Mouse (Mus musculus) lung, adult 2 months (tissue): ENCODE measurements around the gene Clptm1. TPM values are rescaled to one million over a fixed set of nuclear protein-coding genes. Genes with fewer than 3 reads are reported as not detected.
"Not testable (repeated sequence)": the region's sequence is repeated elsewhere in the genome, so short reads cannot be mapped to it uniquely, and the experiment has no call there.

Experiments
- DNase-seq: peaks from one replicate; pipeline ENCODE4 v3.0.0; 2022
- H3K4me1 ChIP-seq: fragments of 200-500 bp; 2 replicates; pipeline ENCODE4 v1.6.1; 2011; ENCODE audit warnings: low read length; ENCODE audit not compliant: control insufficient read depth, insufficient read depth
- H3K4me3 ChIP-seq: fragments of 200-500 bp; replicated peaks from 2 replicates; pipeline ENCODE3; 2011; ENCODE audit warnings: low read depth, mild to moderate bottlenecking, control low read depth, low read length; ENCODE audit errors: extremely low read depth
- CTCF ChIP-seq: fragments of 200-500 bp; IDR thresholded peaks from 2 replicates; pipeline ENCODE4 v1.5.1; 2011; ENCODE audit warnings: mild to moderate bottlenecking, low read length, control low read depth; ENCODE audit not compliant: insufficient read depth
- POLR2A ChIP-seq: fragments of 200-500 bp; IDR thresholded peaks from 2 replicates; pipeline ENCODE4 v1.6.1; 2011; ENCODE audit warnings: low read depth, mild to moderate bottlenecking, control low read depth, low read length, borderline replicate concordance; ENCODE audit errors: extremely low read depth
- WGBS: fragments of 180-500 bp; shearing (Covaris S2); methylation state at CpG from one replicate; pipeline ENCODE4 v1.1.7; 2018; 5-methylcytosine and 5-hydroxymethylcytosine counted together
- polyA plus RNA-seq: library from polyadenylated mRNA; depleted of rRNA; stranded (reverse); fragments of >200 nt; gene quantifications from 2 replicates; pipeline ENCODE4 v1.2.3, GENCODE M21; 2012

Clptm1 gene
- polyA plus RNA-seq, 1 experiment, result 143 TPM

GRCm38 (mm10) chr7:19693421-19693820 lies 28.6 kb upstream of the Clptm1 start:
- peak; percentile 46 for DNase-seq
- peaks cover 5% of the 10 kb centered on the region for H3K4me1 ChIP-seq
- WGBS, result 27% methylated on average over 10 of the region's 10 CpGs
- no peak overlapping the region for H3K4me3 ChIP-seq
- TF ChIP-seq POLR2A (no peak; the same call in 1 of the 2 replicates), CTCF (no peak)

- Histone ChIP-seq H3K4me1 (peaks cover 5% of the 10 kb centered on the region), H3K4me3 (peak within 1 kb of the TSS; percentile 1)
- peak; percentile 56 for DNase-seq
- no peak for TF ChIP-seq POLR2A
- no peak for TF ChIP-seq CTCF
- 53% methylated on average over 28 of the region's 28 CpGs for WGBS
These were observed 27.3 kb upstream of the Clptm1 start, which contains the start of gene Apoc1 for GRCm38 (mm10) chr7:19691873-19692865. TSS of gene Apoc1 (minus strand) at chr7:19692660.

- DNase-seq, result no peak
- 64% methylated on average over 6 of the region's 6 CpGs for WGBS
- Histone ChIP-seq H3K4me1 (peaks cover 5% of the 10 kb centered on the region), H3K4me3 (no peak overlapping the region)
- TF ChIP-seq CTCF (no peak), POLR2A (no peak)
These were observed 26.6 kb upstream of the Clptm1 start for GRCm38 (mm10) chr7:19691434-19691833.

GRCm38 (mm10) chr7:19690845-19691244 lies 26.0 kb upstream of the Clptm1 start:
- WGBS, result 58% methylated on average over 4 of the region's 4 CpGs
- no peak for DNase-seq
- TF ChIP-seq POLR2A (no peak), CTCF (no peak)
- Histone ChIP-seq H3K4me1 (peaks cover 5% of the 10 kb centered on the region), H3K4me3 (no peak overlapping the region)

- TF ChIP-seq POLR2A, result no peak
- no peak for TF ChIP-seq CTCF
- H3K4me3 ChIP-seq, result no peak overlapping the region
- no peak for DNase-seq
- peaks cover 2% of the 10 kb centered on the region for H3K4me1 ChIP-seq
- 94% methylated on average over 2 of the region's 2 CpGs for WGBS
These were observed 23.8 kb upstream of the Clptm1 start for GRCm38 (mm10) chr7:19688611-19689010.

GRCm38 (mm10) chr7:19688101-19688500 lies 23.3 kb upstream of the Clptm1 start:
- WGBS, result 89% methylated on average over 10 of the region's 10 CpGs
- Histone ChIP-seq H3K4me3 (no peak overlapping the region), H3K4me1 (peaks cover 2% of the 10 kb centered on the region)
- no peak for DNase-seq
- TF ChIP-seq CTCF (no peak), POLR2A (no peak)

- H3K4me1 ChIP-seq, DNase-seq, H3K4me3 ChIP-seq: not testable (repeated sequence)
- 58% methylated on average over 8 of the region's 8 CpGs for WGBS
These were observed 22.2 kb upstream of the Clptm1 start for GRCm38 (mm10) chr7:19686927-19687583.

- WGBS, result 78% methylated on average over 6 of the region's 6 CpGs
These were observed 21.7 kb upstream of the Clptm1 start for GRCm38 (mm10) chr7:19686521-19686920.

GRCm38 (mm10) chr7:19685374-19685773 lies 20.5 kb upstream of the Clptm1 start:
- H3K4me1 ChIP-seq, result no peaks in the 10 kb centered on the region; the same call in 1 of the 2 replicates
- TF ChIP-seq CTCF (no peak), POLR2A (no peak)
- no peak for DNase-seq
- no peak overlapping the region for H3K4me3 ChIP-seq
- 63% methylated on average over 4 of the region's 4 CpGs for WGBS

More at GRCm38 (mm10) chr7:19686521-19686920, 21.7 kb upstream of the Clptm1 start:
- H3K4me1 ChIP-seq, result no peaks in the 10 kb centered on the region; the same call in 1 of the 2 replicates
- no peak overlapping the region for H3K4me3 ChIP-seq
- TF ChIP-seq POLR2A (no peak), CTCF (no peak)
- no peak for DNase-seq
